Mouse (Mus musculus) hindbrain, embryonic 16.5 days (tissue): ENCODE data around the gene Dnah8. TPM values are rescaled to one million over a fixed set of nuclear protein-coding genes. Genes with fewer than 3 reads are reported as not detected.
A peak's percentile ranks its signal among the peaks of the same experiment; 100 is the strongest.
"Not testable (repeated sequence)": the region's sequence is repeated elsewhere in the genome, so short reads cannot be mapped to it uniquely, and the experiment has no call there.

Experiments
- ATAC-seq: fragments of 200-750 bp; cut with Nextera tagmentation; 2 replicates; pipeline ENCODE4 v1.8.0; 2017; ENCODE audit warnings: moderate TSS enrichment, moderate library complexity
- H3K27ac ChIP-seq: fragments of 300-500 bp; sonication (generic); 2 replicates; pipeline ENCODE4 v1.5.1; 2014; ENCODE audit warnings: low read depth, mild to moderate bottlenecking, control low read depth, low read length, moderate library complexity
- H3K27me3 ChIP-seq: fragments of 300-500 bp; sonication (generic); replicated peaks from 2 replicates; pipeline ENCODE4 v1.6.1; 2014; ENCODE audit warnings: low read length; ENCODE audit not compliant: control insufficient read depth, insufficient read depth
- H3K36me3 ChIP-seq: fragments of 300-500 bp; sonication (generic); 2 replicates; pipeline ENCODE4 v1.6.1; 2014; ENCODE audit warnings: mild to moderate bottlenecking, low read length, moderate library complexity, mixed read lengths; ENCODE audit not compliant: control insufficient read depth, insufficient read depth
- H3K4me1 ChIP-seq: fragments of 300-500 bp; sonication (generic); 2 replicates; pipeline ENCODE4 v1.6.1; 2014; ENCODE audit warnings: low read depth, low read length; ENCODE audit not compliant: control insufficient read depth, insufficient read depth
- H3K4me2 ChIP-seq: fragments of 300-500 bp; sonication (generic); 2 replicates; pipeline ENCODE4 v1.6.1; 2014; ENCODE audit warnings: mild to moderate bottlenecking, low read length, control low read depth, moderate library complexity
- H3K4me3 ChIP-seq: fragments of 300-500 bp; sonication (generic); 2 replicates; pipeline ENCODE4 v1.5.1; 2014; ENCODE audit warnings: mild to moderate bottlenecking, low read length, control low read depth, moderate library complexity
- H3K9ac ChIP-seq: fragments of 300-500 bp; sonication (generic); 2 replicates; pipeline ENCODE4 v1.6.1; 2014; ENCODE audit warnings: low read depth, mild to moderate bottlenecking, control low read depth, low read length, moderate library complexity
- H3K9me3 ChIP-seq: fragments of 300-500 bp; sonication (generic); 2 replicates; pipeline ENCODE4 v1.6.1; 2014; ENCODE audit warnings: mild to moderate bottlenecking, low read length, moderate library complexity; ENCODE audit not compliant: control insufficient read depth
- WGBS: fragments of 180-500 bp; shearing (Covaris S2); extraction: QIAGEN DNeasy Blood & Tissue Kit; methylation state at CpG from one replicate; pipeline ENCODE4 v1.1.7; 2014; 5-methylcytosine and 5-hydroxymethylcytosine counted together
- polyA plus RNA-seq: library from polyadenylated mRNA; unstranded; fragments of >200 nt; fragmentation: Nextera tagmentation; extraction: Ambion mirVana; gene quantifications from 2 replicates; pipeline ENCODE4 v1.2.1, GENCODE M21; 2015

Dnah8 gene
- polyA plus RNA-seq, 1 experiment from 2014 or later = 1.7 TPM

DNA sequence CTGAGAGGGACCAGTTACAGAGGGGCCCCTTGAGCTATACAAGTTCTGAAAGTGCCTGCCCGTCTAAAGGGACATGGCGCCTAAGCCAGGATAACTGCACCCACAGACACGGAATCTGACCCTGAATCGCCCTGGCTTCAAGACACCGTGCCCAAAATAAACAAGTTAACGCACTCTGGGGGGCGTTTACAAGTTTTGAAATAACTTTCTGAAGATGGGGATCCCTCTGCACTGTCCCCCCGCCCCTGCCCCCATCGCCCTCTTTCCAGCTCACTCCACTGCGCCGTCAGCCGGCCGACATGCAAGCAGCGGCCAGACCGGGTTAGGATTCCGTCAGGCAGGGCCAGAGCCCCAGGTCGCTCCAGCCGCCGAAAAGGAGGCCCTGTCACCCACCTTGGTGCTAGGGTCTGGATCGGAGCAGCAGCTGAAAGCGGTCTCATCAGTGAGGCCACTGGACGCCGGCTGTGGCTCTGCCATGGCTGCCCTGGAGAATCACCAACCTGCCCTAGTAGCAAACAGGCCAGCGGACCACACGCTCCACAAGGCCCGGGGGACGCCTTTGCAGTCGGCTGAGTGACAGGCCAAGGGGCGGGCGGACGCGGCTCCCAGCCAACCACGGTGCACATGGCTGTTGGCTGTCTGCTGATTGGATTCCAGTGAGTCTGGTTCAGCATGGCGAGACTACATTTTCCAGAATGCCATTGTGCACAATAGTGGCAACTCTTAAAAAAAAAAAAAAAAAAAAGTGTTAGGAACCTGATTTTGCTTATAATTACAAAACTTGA is 11.9 kb upstream of the Dnah8 start:
- Histone ChIP-seq H3K9me3 (no peaks in the 10 kb centered on the region), H3K36me3 (no peaks in the 10 kb centered on the region), H3K9ac (peak overlapping the region; percentile 87)

DNA sequence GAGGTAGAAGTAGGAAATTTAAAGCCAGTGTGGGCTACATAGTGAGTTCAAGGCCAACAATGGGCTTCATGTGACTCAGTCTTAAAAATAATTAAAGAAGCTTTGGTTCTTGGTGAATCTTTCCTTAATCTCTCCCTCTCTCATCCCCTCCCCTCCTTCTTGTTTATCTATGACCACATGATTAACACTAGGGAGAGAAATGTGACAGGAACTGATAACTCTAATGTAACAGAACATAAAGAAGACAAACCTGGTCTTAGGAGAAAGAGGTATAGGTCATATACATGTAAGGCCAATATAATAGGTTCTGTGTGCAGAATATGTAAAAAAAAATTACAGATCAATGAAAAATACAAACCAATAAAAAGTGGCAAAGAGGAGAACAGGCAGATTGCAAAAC is 10.8 kb upstream of the Dnah8 start:
- no peaks in the 10 kb centered on the region for H3K36me3 ChIP-seq
- H3K9ac ChIP-seq = no peak overlapping the region
- H3K9me3 ChIP-seq = no peaks in the 10 kb centered on the region
- no peak for ATAC-seq
- no peak overlapping the region for H3K4me2 ChIP-seq
- no peak overlapping the region for H3K4me3 ChIP-seq
- H3K4me1 ChIP-seq = peaks cover 9% of the 10 kb centered on the region
- no peaks in the 10 kb centered on the region for H3K27me3 ChIP-seq
- H3K27ac ChIP-seq = no peak overlapping the region

More for the DNA sequence above, 11.9 kb upstream of the Dnah8 start:
- H3K4me1 ChIP-seq = peaks cover 14% of the 10 kb centered on the region
- peak; percentile 100 for ATAC-seq
- H3K27me3 ChIP-seq = no peaks in the 10 kb centered on the region
- peak overlapping the region; percentile 77 for H3K4me2 ChIP-seq
- peak overlapping the region; percentile 87 for H3K27ac ChIP-seq
- WGBS = under 1% methylated on average over 33 of the region's 34 CpGs
- H3K4me3 ChIP-seq = peak overlapping the region; percentile 74

DNA sequence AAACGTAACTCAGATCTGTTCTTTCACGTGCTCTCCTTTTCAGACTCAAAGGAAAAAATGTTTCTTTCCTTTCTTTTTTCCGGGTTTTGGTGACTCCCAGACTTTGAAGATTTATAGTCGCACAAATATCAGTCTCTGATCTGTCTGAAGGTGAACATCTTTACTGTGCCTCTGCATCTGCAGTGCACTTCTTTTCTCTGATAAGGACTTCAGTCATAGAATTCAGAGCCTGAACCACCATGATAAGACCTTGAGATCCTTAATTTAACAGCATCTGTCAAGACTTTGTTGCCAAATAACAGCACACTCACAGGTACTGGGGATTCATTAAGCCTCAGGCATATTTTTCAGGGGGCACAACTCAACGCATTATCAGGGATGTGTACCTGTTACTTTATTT is 8.0 kb upstream of the Dnah8 start:
- ATAC-seq = no peak
- H3K36me3 ChIP-seq = no peaks in the 10 kb centered on the region
- no peak overlapping the region for H3K4me2 ChIP-seq
- no peak overlapping the region for H3K27ac ChIP-seq
- WGBS = 88% methylated on average over 5 of the region's 5 CpGs
- H3K27me3 ChIP-seq = no peaks in the 10 kb centered on the region
- no peak overlapping the region for H3K9ac ChIP-seq
- H3K4me1 ChIP-seq = peaks cover 7% of the 10 kb centered on the region
- H3K4me3 ChIP-seq = no peak overlapping the region
- H3K9me3 ChIP-seq = no peaks in the 10 kb centered on the region

DNA sequence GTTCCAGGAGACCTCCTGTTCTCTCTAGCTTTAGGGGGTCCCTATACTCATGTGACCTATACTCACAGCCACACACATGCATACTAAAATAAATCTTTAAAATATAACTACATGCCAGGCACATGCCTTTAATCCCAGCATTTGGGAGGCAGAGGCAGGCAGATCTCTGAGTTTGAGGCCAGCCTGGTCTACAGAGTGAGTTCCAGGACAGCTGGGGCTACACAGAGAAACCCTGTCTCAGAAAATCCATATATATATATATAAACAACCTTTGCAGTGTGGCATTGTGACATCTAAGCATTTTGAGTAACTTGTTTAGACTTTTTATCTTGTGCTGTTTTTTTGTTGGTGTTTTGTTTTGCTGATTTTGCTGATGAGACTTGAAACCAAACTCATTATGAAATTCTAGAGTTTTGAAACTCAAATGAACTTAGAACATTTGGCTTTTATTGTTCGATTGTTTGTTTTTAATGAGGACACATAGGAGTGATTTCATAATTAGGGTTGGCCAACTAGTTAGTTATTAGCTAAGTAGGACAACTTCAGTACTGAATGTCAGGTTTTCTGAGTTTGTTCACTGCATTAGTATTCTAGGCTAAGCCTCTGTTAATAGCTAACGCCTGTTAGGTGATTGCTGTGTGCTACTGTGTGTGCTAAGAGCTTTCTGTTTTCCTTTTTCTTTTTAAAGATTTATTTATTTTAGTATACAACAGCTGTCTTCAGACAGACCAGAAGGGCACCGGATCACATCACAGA is 5.8 kb upstream of the Dnah8 start:
- 90% methylated on average over 3 of the region's 3 CpGs for WGBS
- no peak overlapping the region for H3K9ac ChIP-seq
- H3K36me3 ChIP-seq = no peaks in the 10 kb centered on the region
- no peak overlapping the region for H3K4me3 ChIP-seq
- H3K9me3 ChIP-seq = no peaks in the 10 kb centered on the region
- no peak overlapping the region for H3K27ac ChIP-seq
- no peak for ATAC-seq
- no peaks in the 10 kb centered on the region for H3K4me1 ChIP-seq
- H3K27me3 ChIP-seq = no peaks in the 10 kb centered on the region
- no peak overlapping the region for H3K4me2 ChIP-seq

DNA sequence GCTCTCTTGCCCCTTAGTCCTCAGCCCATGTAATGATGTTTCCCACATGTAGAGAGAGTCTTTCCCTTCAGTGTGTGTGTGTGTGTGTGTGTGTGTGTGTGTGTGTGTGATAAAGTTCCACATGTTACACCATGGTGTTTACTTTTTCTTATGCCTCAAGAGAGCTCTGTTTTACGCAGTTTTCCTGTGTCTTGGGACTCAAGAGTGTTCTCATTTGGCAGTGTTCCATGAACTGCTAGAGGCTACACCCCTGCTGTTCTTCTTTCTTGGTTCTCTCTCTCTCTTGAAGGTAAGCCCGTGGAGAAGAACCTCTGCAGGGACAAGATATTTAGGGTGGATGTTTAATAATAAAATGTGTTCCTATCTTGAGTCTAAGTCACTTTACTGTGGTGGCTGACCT is 5.0 kb upstream of the Dnah8 start:
- no peaks in the 10 kb centered on the region for H3K36me3 ChIP-seq
- WGBS = 44% methylated on average over 2 of the region's 2 CpGs
- H3K4me3 ChIP-seq = no peak overlapping the region

DNA sequence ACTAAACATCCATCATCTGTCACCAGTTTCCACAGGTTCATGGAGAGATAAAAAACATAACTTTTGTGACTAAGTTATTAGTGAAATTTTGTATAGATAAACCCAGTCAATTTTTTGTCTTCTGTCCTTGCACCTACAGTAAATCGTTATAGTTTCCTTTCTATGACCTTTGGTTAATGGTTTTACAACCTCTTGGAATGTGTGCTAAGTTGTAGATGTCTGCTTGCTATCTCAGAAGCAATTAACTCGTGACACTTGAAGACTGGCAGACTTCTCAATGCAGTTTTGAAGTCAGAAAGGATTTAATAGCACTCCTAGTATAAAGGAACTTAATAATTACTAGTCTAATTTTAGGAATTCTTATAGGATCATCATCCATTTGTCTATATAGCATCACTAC is 3.6 kb upstream of the Dnah8 start:
- Histone ChIP-seq H3K27ac (no peak overlapping the region), H3K36me3 (no peaks in the 10 kb centered on the region), H3K4me1 (no peaks in the 10 kb centered on the region), H3K9me3 (no peaks in the 10 kb centered on the region), H3K27me3 (no peaks in the 10 kb centered on the region), H3K4me2 (no peak overlapping the region), H3K4me3 (no peak overlapping the region), H3K9ac (no peak overlapping the region)
- ATAC-seq = no peak
- 71% methylated on average over 2 of the region's 2 CpGs for WGBS

More for the DNA sequence above, 5.0 kb upstream of the Dnah8 start:
- no peak overlapping the region for H3K27ac ChIP-seq
- no peaks in the 10 kb centered on the region for H3K4me1 ChIP-seq
- no peaks in the 10 kb centered on the region for H3K27me3 ChIP-seq
- H3K9ac ChIP-seq = no peak overlapping the region
- no peak for ATAC-seq
- H3K9me3 ChIP-seq = no peaks in the 10 kb centered on the region
- H3K4me2 ChIP-seq = no peak overlapping the region

DNA sequence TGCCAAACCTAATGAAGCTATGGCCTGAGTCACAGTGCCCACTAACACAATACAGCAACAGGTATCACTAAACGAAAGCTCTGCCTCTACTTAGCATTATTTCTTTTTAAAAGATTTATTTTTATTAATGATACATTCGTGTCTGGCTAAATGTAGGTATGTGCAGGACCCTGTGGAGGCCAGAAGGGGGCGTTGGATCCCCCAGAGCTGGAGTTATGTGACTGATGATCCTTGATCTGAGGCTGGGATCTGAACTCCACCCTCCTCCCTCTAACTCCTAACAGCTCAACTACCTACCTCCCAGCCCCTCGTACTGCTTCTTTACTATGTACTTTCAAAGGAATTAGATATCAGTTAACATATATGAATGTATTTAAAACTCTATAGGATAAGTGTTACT is 2.7 kb upstream of the Dnah8 start:
- ATAC-seq = no peak
- H3K9ac ChIP-seq = no peak overlapping the region
- no peaks in the 10 kb centered on the region for H3K9me3 ChIP-seq
- WGBS = 75% methylated on average over 4 of the region's 4 CpGs
- no peaks in the 10 kb centered on the region for H3K4me1 ChIP-seq
- no peak overlapping the region for H3K4me3 ChIP-seq
- no peak overlapping the region for H3K4me2 ChIP-seq
- no peaks in the 10 kb centered on the region for H3K36me3 ChIP-seq
- no peaks in the 10 kb centered on the region for H3K27me3 ChIP-seq
- no peak overlapping the region for H3K27ac ChIP-seq

DNA sequence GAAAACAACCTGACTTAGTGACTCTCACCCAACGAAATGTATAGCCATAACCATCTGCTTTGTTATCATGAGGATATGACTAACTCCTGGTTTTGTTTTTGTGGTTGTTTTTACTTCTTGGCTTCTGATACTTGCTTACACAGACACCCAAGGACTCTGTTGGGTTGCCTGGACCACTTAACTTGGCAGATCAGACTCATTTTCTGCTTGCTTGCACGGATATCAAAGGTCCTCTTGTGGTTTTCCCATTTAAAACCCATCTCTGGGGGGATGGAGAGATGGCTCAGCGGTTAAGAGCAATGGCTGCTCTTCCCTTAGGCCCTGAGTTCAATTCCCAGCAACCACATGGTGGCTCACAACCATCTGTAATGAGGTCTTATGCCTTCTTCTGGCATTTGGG is 954 bp upstream of the Dnah8 start:
- Histone ChIP-seq H3K9ac (no peak overlapping the region), H3K4me1 (no peaks in the 10 kb centered on the region), H3K36me3 (no peaks in the 10 kb centered on the region), H3K4me2 (no peak overlapping the region), H3K27me3 (no peaks in the 10 kb centered on the region), H3K4me3 (no peak overlapping the region), H3K9me3 (no peaks in the 10 kb centered on the region), H3K27ac (no peak overlapping the region)
- WGBS = 80% methylated on average over 3 of the region's 3 CpGs
- ATAC-seq = no peak

DNA sequence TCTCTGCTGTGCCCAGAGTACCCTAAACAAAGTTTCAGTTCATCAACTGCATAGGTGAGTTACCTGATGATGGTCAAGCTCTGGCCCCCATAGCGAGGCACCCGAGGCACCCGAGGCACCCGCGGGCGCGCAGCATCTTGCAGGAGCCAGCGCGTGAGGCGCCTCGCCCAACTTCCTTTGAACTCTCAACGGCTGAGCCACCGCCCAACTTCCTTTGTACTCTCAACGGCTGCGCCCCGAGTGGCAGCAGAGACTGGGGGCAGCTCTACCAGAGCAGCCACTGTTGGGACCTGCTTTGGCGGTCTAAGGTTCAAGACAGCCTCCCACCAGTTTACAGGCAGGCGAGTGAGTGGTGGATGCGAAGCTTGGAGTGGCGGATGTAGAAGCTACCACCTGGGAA is 2.6 kb downstream of the Dnah8 start, which contains the start of gene Glo1:
TSS of gene Glo1 (minus strand) at position 153 of the 400 bp plus-strand sequence.
- WGBS = no CpG with 5 or more reads among the region's 20 CpGs
- not testable (repeated sequence) for H3K9me3 ChIP-seq, H3K4me3 ChIP-seq, H3K27ac ChIP-seq, ATAC-seq, H3K27me3 ChIP-seq, H3K4me1 ChIP-seq, H3K9ac ChIP-seq, H3K36me3 ChIP-seq, H3K4me2 ChIP-seq
